In genomic region chr9:109907300-109907699, GRCm38 (mm10) we compare ENCODE assay signal across 9 mouse cellular contexts. TPM values are rescaled to one million over a fixed set of nuclear protein-coding genes. Genes with fewer than 3 reads are reported as not detected.
DNase-seq lines count a peak whose midpoint lies in the region; ATAC-seq and TF ChIP-seq lines count a peak whose summit lies in the region.
"Had no signal": no experiment of that assay in that cellular context is flagged by ENCODE, and none has a peak within 500 bp of the region (broad histone marks: within the 10 kb centered on the region; RNA-seq: fewer than 3 reads in every experiment).

No protein-coding gene starts in this region.

- no peaks in the 10 kb centered on the region for H3K27me3 ChIP-seq in intestine, embryonic 15.5 days (replicated peaks)
- H3K27me3 ChIP-seq in intestine, postnatal 0 days (replicated peaks; ENCODE audit: control insufficient read depth, insufficient read depth, low read length) = no peaks in the 10 kb centered on the region
- no peaks in the 10 kb centered on the region for H3K27me3 ChIP-seq in myocyte (ENCODE audit: control insufficient read depth, insufficient read depth, insufficient read length)
- H3K27me3 ChIP-seq in hindbrain, embryonic 11.5 days (ENCODE audit: control insufficient read depth, insufficient read depth, low read length) = no peaks in the 10 kb centered on the region
- H3K27me3 ChIP-seq in hindbrain, embryonic 14.5 days (ENCODE audit: control insufficient read depth, insufficient read depth, low read length) = no peaks in the 10 kb centered on the region

- H3K4me1 ChIP-seq in intestine, embryonic 15.5 days (replicated peaks) = no peaks in the 10 kb centered on the region; the same call in 1 of the 2 replicates
- no peaks in the 10 kb centered on the region for H3K4me1 ChIP-seq in intestine, postnatal 0 days (replicated peaks; ENCODE audit: control insufficient read depth, insufficient read depth, low read length)
- H3K4me1 ChIP-seq in hindbrain, embryonic 11.5 days (replicated peaks; ENCODE audit: control insufficient read depth, insufficient read depth, low read length) = no peaks in the 10 kb centered on the region
- H3K4me1 ChIP-seq in hindbrain, embryonic 14.5 days (replicated peaks; ENCODE audit: control insufficient read depth, insufficient read depth, low read length) = no peaks in the 10 kb centered on the region

- TF ChIP-seq POLR2A in myocyte (IDR thresholded peaks at IDR 0.05; ENCODE audit: insufficient read length, low read depth) = no peak

- H3ac ChIP-seq in myocyte (ENCODE audit: control insufficient read depth, insufficient read length) = no peak overlapping the region

- H3K9ac ChIP-seq in intestine, embryonic 15.5 days = no peak overlapping the region
- no peak overlapping the region for H3K9ac ChIP-seq in intestine, postnatal 0 days (ENCODE audit: low read depth, low read length)
- H3K9ac ChIP-seq in hindbrain, embryonic 11.5 days (ENCODE audit: low read depth, low read length) = no peak overlapping the region
- H3K9ac ChIP-seq in hindbrain, embryonic 14.5 days = no peak overlapping the region

- intact Hi-C loops in gastrocnemius, adult 2 months (cut with DNase I) = no loop called here

- no peaks in the 10 kb centered on the region for H3K79me2 ChIP-seq in myocyte (ENCODE audit: control insufficient read depth, insufficient read depth)

- peak; percentile 85 for DNase-seq in gastrocnemius, adult 2 months
- peak; percentile 84 for DNase-seq in heart, postnatal 4 days
- DNase-seq in hindbrain, embryonic 11.5 days (ENCODE audit: low spot score) = no peak
- no peak for DNase-seq in hindbrain, embryonic 14.5 days (ENCODE audit: low spot score)
- no peak for DNase-seq in urinary bladder, postnatal 10 days (ENCODE audit: low spot score)
- DNase-seq: midbrain, embryonic 14.5 days had no signal

- no peaks in the 10 kb centered on the region for H3K9me3 ChIP-seq in intestine, embryonic 15.5 days
- no peaks in the 10 kb centered on the region for H3K9me3 ChIP-seq in intestine, postnatal 0 days (ENCODE audit: control insufficient read depth)
- no peaks in the 10 kb centered on the region for H3K9me3 ChIP-seq in hindbrain, embryonic 11.5 days (ENCODE audit: control insufficient read depth, low read length)
- H3K9me3 ChIP-seq in hindbrain, embryonic 14.5 days (ENCODE audit: control insufficient read depth, low read length) = no peaks in the 10 kb centered on the region

- peak; percentile 43 for ATAC-seq in intestine, embryonic 15.5 days
- ATAC-seq in intestine, postnatal 0 days = no peak
- no peak for ATAC-seq in hindbrain, embryonic 11.5 days (ENCODE audit: low FRiP score)
- no peak for ATAC-seq in hindbrain, embryonic 14.5 days (ENCODE audit: low FRiP score)

- H3K4me2 ChIP-seq in intestine, embryonic 15.5 days (replicated peaks) = no peak overlapping the region
- no peak overlapping the region for H3K4me2 ChIP-seq in intestine, postnatal 0 days (replicated peaks; ENCODE audit: low read depth)
- peak overlapping the region; percentile 68 for H3K4me2 ChIP-seq in myocyte (ENCODE audit: low read depth)
- no peak overlapping the region for H3K4me2 ChIP-seq in hindbrain, embryonic 11.5 days (replicated peaks; ENCODE audit: low read depth, low read length)
- no peak overlapping the region for H3K4me2 ChIP-seq in hindbrain, embryonic 14.5 days (replicated peaks)

- no peak overlapping the region for H3K4me3 ChIP-seq in intestine, embryonic 15.5 days (replicated peaks)
- H3K4me3 ChIP-seq in intestine, postnatal 0 days (ENCODE audit: low read depth, low read length) = no peak overlapping the region
- no peak overlapping the region for H3K4me3 ChIP-seq in gastrocnemius, adult 2 months
- no peak overlapping the region for H3K4me3 ChIP-seq in myocyte
- no peak overlapping the region for H3K4me3 ChIP-seq in hindbrain, embryonic 11.5 days (ENCODE audit: low read depth, low read length)
- no peak overlapping the region for H3K4me3 ChIP-seq in hindbrain, embryonic 14.5 days (replicated peaks; ENCODE audit: low read length)

- H3K27ac ChIP-seq in intestine, embryonic 15.5 days = 0 out of 2 replicates have a peak overlapping the region, but pooled peaks have one; percentile 27
- H3K27ac ChIP-seq in intestine, postnatal 0 days (ENCODE audit: low read depth, low read length) = no peak overlapping the region
- peak overlapping the region; percentile 53; the same call in 1 of the 2 replicates for H3K27ac ChIP-seq in gastrocnemius, adult 2 months
- no peak overlapping the region for H3K27ac ChIP-seq in hindbrain, embryonic 11.5 days (ENCODE audit: low read depth, low read length)
- H3K27ac ChIP-seq in hindbrain, embryonic 14.5 days = no peak overlapping the region

- WGBS in intestine, embryonic 15.5 days = 45% methylated on average over 8 of the region's 8 CpGs
- 38% methylated on average over 8 of the region's 8 CpGs for WGBS in intestine, postnatal 0 days
- 61% methylated on average over 8 of the region's 8 CpGs for WGBS in hindbrain, embryonic 11.5 days
- WGBS in hindbrain, embryonic 14.5 days = 60% methylated on average over 8 of the region's 8 CpGs

- H3K36me3 ChIP-seq in intestine, embryonic 15.5 days = no peaks in the 10 kb centered on the region
- no peaks in the 10 kb centered on the region for H3K36me3 ChIP-seq in intestine, postnatal 0 days (ENCODE audit: control insufficient read depth, insufficient read depth)
- no peaks in the 10 kb centered on the region for H3K36me3 ChIP-seq in myocyte (ENCODE audit: control insufficient read depth, insufficient read depth)
- no peaks in the 10 kb centered on the region for H3K36me3 ChIP-seq in hindbrain, embryonic 11.5 days (ENCODE audit: control insufficient read depth, insufficient read depth, low read length)
- no peaks in the 10 kb centered on the region for H3K36me3 ChIP-seq in hindbrain, embryonic 14.5 days (replicated peaks; ENCODE audit: control insufficient read depth, insufficient read depth)

- TF ChIP-seq CTCF in intestine, postnatal 0 days (IDR thresholded peaks at IDR 0.05; ENCODE audit: low read depth) = no peak
- no peak for TF ChIP-seq CTCF in gastrocnemius, adult 2 months (IDR thresholded peaks at IDR 0.05)

TF ChIP-seq in myocyte, 11 proteins besides CTCF, POLR2A, EP300 and RAD21:
- no peak for TF ChIP-seq SRF (IDR thresholded peaks at IDR 0.05; ENCODE audit: control insufficient read depth, insufficient read length, low read depth)
- no peak for TF ChIP-seq MAX (IDR thresholded peaks at IDR 0.05; ENCODE audit: low read depth)
- TF ChIP-seq TCF12 (IDR thresholded peaks at IDR 0.05; ENCODE audit: insufficient read depth, poor library complexity, severe bottlenecking) = no peak
- TF ChIP-seq MYOG (IDR thresholded peaks at IDR 0.05; ENCODE audit: control insufficient read depth in 1 of 3, insufficient read depth in 1 of 3, insufficient read length in 2 of 3, low read depth in 2 of 3) = no peak
- no peak for TF ChIP-seq E2F4 (IDR thresholded peaks at IDR 0.05; ENCODE audit: insufficient read depth)
- no peak for TF ChIP-seq POLR2AphosphoS2 (IDR thresholded peaks at IDR 0.05; ENCODE audit: insufficient read length, low read depth)
- no peak for TF ChIP-seq CEBPB (IDR thresholded peaks at IDR 0.05; ENCODE audit: insufficient read depth, poor library complexity, severe bottlenecking)

RNA-seq across cellular contexts. Expression of gene Map4, which starts 24.0 kb away (rescaled TPM):
- 53.0 and 54.4 TPM in 2 replicates for polyA plus RNA-seq in intestine, embryonic 15.5 days (2015; fragmentation: Nextera tagmentation; extraction: Ambion mirVana)
- 26.0 and 28.4 TPM in 2 replicates for polyA plus RNA-seq in intestine, postnatal 0 days (2015; fragmentation: Nextera tagmentation; extraction: Ambion mirVana)
- 100 to 1,000 TPM; 484 to 501 TPM for total RNA-seq in gastrocnemius, adult 2 months (2021)
- total RNA-seq in heart, postnatal 4 days (2021) = 100 to 1,000 TPM; 282 to 291 TPM
- polyA plus RNA-seq in myocyte (2012; fragmentation: generic; extraction: Trizol) = 246 TPM
- polyA plus RNA-seq in hindbrain, embryonic 11.5 days (2014; fragmentation: Nextera tagmentation; extraction: Ambion mirVana) = 78.9 and 98.7 TPM in 2 replicates
- polyA plus RNA-seq in hindbrain, embryonic 14.5 days (2014; fragmentation: Nextera tagmentation; extraction: Ambion mirVana) = 189 and 216 TPM in 2 replicates

RNA-seq across cellular contexts. Expression of gene Cdc25a, which starts 31.9 kb away (rescaled TPM):
- polyA plus RNA-seq in intestine, embryonic 15.5 days (2015; fragmentation: Nextera tagmentation; extraction: Ambion mirVana) = 32.1 and 32.5 TPM in 2 replicates
- 21.3 and 25.9 TPM in 2 replicates for polyA plus RNA-seq in intestine, postnatal 0 days (2015; fragmentation: Nextera tagmentation; extraction: Ambion mirVana)
- 1 to 10 TPM; 4.3 to 5.0 TPM for total RNA-seq in gastrocnemius, adult 2 months (2021)
- 10 to 100 TPM; 16.3 to 17.2 TPM for total RNA-seq in heart, postnatal 4 days (2021)
- 6.1 TPM for polyA plus RNA-seq in myocyte (2012; fragmentation: generic; extraction: Trizol)
- polyA plus RNA-seq in hindbrain, embryonic 11.5 days (2014; fragmentation: Nextera tagmentation; extraction: Ambion mirVana) = 24.6 and 33.5 TPM in 2 replicates
- polyA plus RNA-seq in hindbrain, embryonic 14.5 days (2014; fragmentation: Nextera tagmentation; extraction: Ambion mirVana) = 12.4 and 12.5 TPM in 2 replicates

RNA-seq across cellular contexts. Expression of gene Camp, which starts 57.9 kb away (rescaled TPM):
- polyA plus RNA-seq in intestine, embryonic 15.5 days (2015; fragmentation: Nextera tagmentation; extraction: Ambion mirVana) = 2.9 and 5.3 TPM in 2 replicates
- polyA plus RNA-seq in intestine, postnatal 0 days (2015; fragmentation: Nextera tagmentation; extraction: Ambion mirVana) = 1.3 TPM in 2 replicates
- not detected for total RNA-seq in gastrocnemius, adult 2 months (2021)
- total RNA-seq in heart, postnatal 4 days (2021) = 1 to 10 TPM in 1 of 2 experiments, under 1 TPM in 1; 0.50 to 1.0 TPM
- not detected for polyA plus RNA-seq in myocyte (2012; fragmentation: generic; extraction: Trizol)
- polyA plus RNA-seq in hindbrain, embryonic 11.5 days (2014; fragmentation: Nextera tagmentation; extraction: Ambion mirVana) = 0.28 and 0.31 TPM in 2 replicates
- polyA plus RNA-seq in hindbrain, embryonic 14.5 days (2014; fragmentation: Nextera tagmentation; extraction: Ambion mirVana) = 0.97 and 1.3 TPM in 2 replicates
- polyA plus RNA-seq: midbrain, embryonic 14.5 days had no signal

Comparison
In these comparisons a context has a peak if more than half of its experiments do, and no peak if none do; other contexts are left out.
1. H3K27ac ChIP-seq: peak in intestine, embryonic 15.5 days (single experiment) and gastrocnemius, adult 2 months (single experiment); none in intestine, postnatal 0 days (single experiment), hindbrain, embryonic 11.5 days (single experiment) and hindbrain, embryonic 14.5 days (single experiment).
2. DNase-seq: peak in gastrocnemius, adult 2 months (single experiment) and heart, postnatal 4 days (single experiment); none in hindbrain, embryonic 11.5 days (single experiment), hindbrain, embryonic 14.5 days (single experiment) and urinary bladder, postnatal 10 days (single experiment).